21 mouse cellular contexts compared by ENCODE assay signal in the genomic region with DNA sequence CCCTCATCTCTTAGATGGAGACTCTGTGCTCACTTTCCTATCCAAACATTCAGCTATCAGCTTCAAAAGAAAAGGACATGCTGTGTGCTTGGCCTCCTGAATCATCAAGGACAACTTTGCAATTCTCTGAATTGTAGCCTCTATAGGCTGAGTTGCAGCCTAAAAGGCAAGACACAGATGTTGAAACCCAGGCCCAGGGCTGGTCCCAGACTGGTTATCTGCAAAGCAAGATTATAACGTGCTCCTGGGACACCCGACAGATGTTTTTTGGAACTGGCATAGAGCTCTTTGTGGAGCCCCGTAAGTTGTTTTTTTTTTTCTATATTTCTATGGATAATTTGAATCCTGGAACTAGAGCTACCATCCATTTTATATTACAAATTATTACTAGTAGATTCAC.
DNase-seq lines count a peak whose midpoint lies in the region; ATAC-seq and TF ChIP-seq lines count a peak whose summit lies in the region.
"Had no signal": no experiment of that assay in that cellular context is flagged by ENCODE, and none has a peak within 500 bp of the region (broad histone marks: within the 10 kb centered on the region; RNA-seq: fewer than 3 reads in every experiment).

No protein-coding gene starts in this region.

- H3K9me3 ChIP-seq in liver, postnatal 0 days (ENCODE audit: low read length) = no peaks in the 10 kb centered on the region
- H3K9me3 ChIP-seq in MEL (replicated peaks; ENCODE audit: insufficient read depth, low read length) = no peaks in the 10 kb centered on the region
- H3K9me3 ChIP-seq in liver, embryonic 13.5 days (replicated peaks) = no peaks in the 10 kb centered on the region
- H3K9me3 ChIP-seq: embryonic facial prominence, embryonic 15.5 days; forebrain, embryonic 10.5 days; heart, embryonic 13.5 days; hindbrain, embryonic 15.5 days had no signal

- TF ChIP-seq POLR2A in MEL (IDR thresholded peaks at IDR 0.05; ENCODE audit: control insufficient read depth in 1 of 2, insufficient read depth in 1 of 2, low read depth in 1 of 2, low read length in 2 of 2, poor library complexity in 1 of 2) = no peak

- no peaks in the 10 kb centered on the region for H3K36me3 ChIP-seq in liver, postnatal 0 days (replicated peaks; ENCODE audit: insufficient read depth, low read length)
- peaks cover 0 to 28% of the 10 kb centered on the region in 2 experiments; a peak in 2 of 4 replicates for H3K36me3 ChIP-seq in MEL (ENCODE audit: control insufficient read depth in 1 of 2, insufficient read depth in 2 of 2, low read length in 2 of 2)
- H3K36me3 ChIP-seq in liver, embryonic 13.5 days = no peaks in the 10 kb centered on the region
- H3K36me3 ChIP-seq: embryonic facial prominence, embryonic 15.5 days; forebrain, embryonic 10.5 days; heart, embryonic 13.5 days; hindbrain, embryonic 15.5 days had no signal

- intact Hi-C loops in gastrocnemius, adult 2 months (cut with DNase I) = no loop called here

- no peak overlapping the region for H3K4me2 ChIP-seq in liver, postnatal 0 days (ENCODE audit: low read depth, low read length)
- H3K4me2 ChIP-seq in liver, embryonic 13.5 days = no peak overlapping the region
- H3K4me2 ChIP-seq: embryonic facial prominence, embryonic 15.5 days; heart, embryonic 13.5 days; hindbrain, embryonic 15.5 days had no signal

- ATAC-seq in liver, postnatal 0 days = no peak
- peak; percentile 50 for ATAC-seq in liver, embryonic 13.5 days (ENCODE audit: low read depth)
- ATAC-seq: forebrain, embryonic 14.5 days had no signal

- no peak overlapping the region for H3K27ac ChIP-seq in liver, postnatal 0 days (ENCODE audit: low read depth)
- H3K27ac ChIP-seq in MEL (ENCODE audit: control insufficient read depth, low read depth, low read length) = no peak overlapping the region; the same call in 1 of the 2 replicates
- no peak overlapping the region for H3K27ac ChIP-seq in liver, embryonic 13.5 days
- H3K27ac ChIP-seq in gastrocnemius, adult 2 months = no peak overlapping the region
- H3K27ac ChIP-seq: embryonic facial prominence, embryonic 15.5 days; forebrain, embryonic 10.5 days; heart, embryonic 13.5 days; hindbrain, embryonic 15.5 days had no signal

- no peaks in the 10 kb centered on the region for H3K27me3 ChIP-seq in liver, postnatal 0 days (ENCODE audit: insufficient read depth, low read length)
- H3K27me3 ChIP-seq in MEL (ENCODE audit: control insufficient read depth in 1 of 2, insufficient read depth in 2 of 2, low read length in 2 of 2) = no peaks in the 10 kb centered on the region
- H3K27me3 ChIP-seq in liver, embryonic 13.5 days = no peaks in the 10 kb centered on the region
- H3K27me3 ChIP-seq: embryonic facial prominence, embryonic 15.5 days; heart, embryonic 13.5 days; hindbrain, embryonic 15.5 days had no signal

- 50% methylated on average over 3 of the region's 3 CpGs for WGBS in liver, postnatal 0 days (ENCODE audit: insufficient replicate concordance)
- 19% methylated on average over 3 of the region's 3 CpGs for WGBS in liver, embryonic 13.5 days (ENCODE audit: insufficient replicate concordance)

- no peak for TF ChIP-seq EP300 in liver, postnatal 0 days (IDR thresholded peaks at IDR 0.05; ENCODE audit: low read depth)
- peak; percentile 16 to 57; a peak in 2 of 4 replicates for TF ChIP-seq EP300 in MEL (IDR thresholded peaks at IDR 0.05; ENCODE audit: low read depth in 1 of 2, low read length in 2 of 2)

- TF ChIP-seq RAD21 in MEL (IDR thresholded peaks at IDR 0.05; ENCODE audit: low read depth, low read length) = no peak

- peak; percentile 46 for DNase-seq in liver
- DNase-seq in liver, postnatal 0 days = no peak
- peak; percentile 42 for DNase-seq in MEL (ENCODE audit: low read depth, low spot score)
- DNase-seq in liver, embryonic 13.5 days = peak; percentile 35
- peak; percentile 2 for DNase-seq in naive thymus-derived CD4-positive, alpha-beta T cell, adult 2 months (ENCODE audit: low read depth)
- no peak for DNase-seq in layer of hippocampus, adult 8-10 months (ENCODE audit: low spot score in 2 of 2)
- DNase-seq in gastrocnemius, adult 2 months = no peak
- DNase-seq: adrenal gland, adult 8-10 months; adrenal gland, postnatal 36 days; cerebellum, adult 11 months; cerebellum, adult 8-10 months; cerebellum, postnatal 14 days; embryo, embryonic 11 days; gastrocnemius, postnatal 10 days; heart, postnatal 36 days had no signal

- H3K4me1 ChIP-seq in liver, postnatal 0 days (ENCODE audit: insufficient read depth) = no peaks in the 10 kb centered on the region
- H3K4me1 ChIP-seq in MEL (ENCODE audit: control insufficient read depth in 1 of 2, insufficient read depth in 2 of 2, low read length in 2 of 2) = peaks cover 19 to 20% of the 10 kb centered on the region in 2 experiments
- H3K4me1 ChIP-seq in liver, embryonic 13.5 days (replicated peaks) = peaks cover 25% of the 10 kb centered on the region
- H3K4me1 ChIP-seq: embryonic facial prominence, embryonic 15.5 days; forebrain, embryonic 10.5 days; heart, embryonic 13.5 days; hindbrain, embryonic 15.5 days had no signal

- no peaks in the 10 kb centered on the region for H3K79me2 ChIP-seq in MEL (ENCODE audit: control insufficient read depth, insufficient read depth, low read length, poor library complexity)

- TF ChIP-seq CTCF in liver, postnatal 0 days (IDR thresholded peaks at IDR 0.05; ENCODE audit: low read depth) = no peak
- TF ChIP-seq CTCF in MEL (IDR thresholded peaks at IDR 0.05 in 2 of 3, conservative IDR thresholded peaks at IDR 0.05 in 1 of 3; ENCODE audit: control insufficient read depth in 1 of 3, insufficient read depth in 1 of 3, low read depth in 2 of 3, low read length in 3 of 3, poor library complexity in 1 of 3, severe bottlenecking in 1 of 3) = no peak
- TF ChIP-seq CTCF in gastrocnemius, adult 2 months (IDR thresholded peaks at IDR 0.05) = no peak

- no peak overlapping the region for H3K4me3 ChIP-seq in liver, postnatal 0 days (ENCODE audit: low read depth, low read length)
- no peak overlapping the region for H3K4me3 ChIP-seq in MEL (ENCODE audit: control insufficient read depth in 1 of 2, insufficient read depth in 1 of 2, low read depth in 2 of 2, low read length in 2 of 2)
- H3K4me3 ChIP-seq in liver, embryonic 13.5 days (replicated peaks) = no peak overlapping the region
- H3K4me3 ChIP-seq in gastrocnemius, adult 2 months = no peak overlapping the region
- H3K4me3 ChIP-seq: embryonic facial prominence, embryonic 15.5 days; erythroblast, embryonic 14.5 days; forebrain, embryonic 10.5 days; heart, embryonic 13.5 days; hindbrain, embryonic 15.5 days had no signal

- no peak overlapping the region for H3K9ac ChIP-seq in liver, postnatal 0 days (replicated peaks)
- H3K9ac ChIP-seq in MEL (ENCODE audit: control insufficient read depth, low read depth, low read length, poor library complexity, severe bottlenecking) = no peak overlapping the region
- no peak overlapping the region for H3K9ac ChIP-seq in liver, embryonic 13.5 days
- H3K9ac ChIP-seq: embryonic facial prominence, embryonic 15.5 days; heart, embryonic 13.5 days; hindbrain, embryonic 15.5 days had no signal

TF ChIP-seq in MEL, 35 proteins besides CTCF, POLR2A, EP300 and RAD21:
- TF ChIP-seq MYB (IDR thresholded peaks at IDR 0.05; ENCODE audit: low read depth, low read length) = no peak

Comparison
In these comparisons a context has a peak if more than half of its experiments do, and no peak if none do; other contexts are left out.
1. DNase-seq: peak in liver (single experiment), MEL (single experiment), liver, embryonic 13.5 days (single experiment) and naive thymus-derived CD4-positive, alpha-beta T cell, adult 2 months (single experiment); none in liver, postnatal 0 days (single experiment), layer of hippocampus, adult 8-10 months (0 of 2) and gastrocnemius, adult 2 months (single experiment).